Comparison of ENCODE assay signal across 12 mouse cellular contexts in genomic region chr7:115340155-115340554, GRCm38 (mm10).
DNase-seq lines count a peak whose midpoint lies in the region; ATAC-seq lines count a peak whose summit lies in the region.
"Had no signal": no experiment of that assay in that cellular context is flagged by ENCODE, and none has a peak within 500 bp of the region (broad histone marks: within the 10 kb centered on the region; RNA-seq: fewer than 3 reads in every experiment).

No protein-coding gene starts in this region.

- peak; percentile 89 for DNase-seq in heart, adult 11 months
- DNase-seq in heart, embryonic 10.5 days (ENCODE audit: low spot score), result no peak
- peak; percentile 46 to 59 for DNase-seq in right cerebral cortex, postnatal 10 days (ENCODE audit: low spot score in 2 of 2)
- DNase-seq in right cerebral cortex, adult 18-20 months, result no peak
- DNase-seq in heart, adult 9 months (ENCODE audit: low spot score in 2 of 2), result peak; percentile 5 to 8
- DNase-seq in retina, postnatal 1 day, result no peak
- no peak for DNase-seq in limb, embryonic 10.5 days (ENCODE audit: low spot score)
- DNase-seq: gastrocnemius, postnatal 14 days; lung, embryonic 14.5 days had no signal

- no peak for ATAC-seq in kidney, embryonic 16.5 days (ENCODE audit: low FRiP score, low TSS enrichment)

- no peaks in the 10 kb centered on the region for H3K4me1 ChIP-seq in heart, embryonic 10.5 days
- no peaks in the 10 kb centered on the region for H3K4me1 ChIP-seq in kidney, embryonic 16.5 days (ENCODE audit: insufficient read depth, low read length)
- no peaks in the 10 kb centered on the region for H3K4me1 ChIP-seq in limb, embryonic 10.5 days

- no peak overlapping the region for H3K4me3 ChIP-seq in heart, embryonic 10.5 days
- no peak overlapping the region for H3K4me3 ChIP-seq in kidney, embryonic 16.5 days (ENCODE audit: low read length)
- no peak overlapping the region for H3K4me3 ChIP-seq in limb, embryonic 10.5 days

- H3K36me3 ChIP-seq in heart, embryonic 10.5 days, result no peaks in the 10 kb centered on the region
- H3K36me3 ChIP-seq in kidney, embryonic 16.5 days (ENCODE audit: insufficient read depth, low read length), result no peaks in the 10 kb centered on the region
- H3K36me3 ChIP-seq in limb, embryonic 10.5 days, result no peaks in the 10 kb centered on the region

- no peak overlapping the region for H3K27ac ChIP-seq in heart, embryonic 10.5 days
- H3K27ac ChIP-seq in kidney, embryonic 16.5 days (ENCODE audit: low read length), result no peak overlapping the region
- H3K27ac ChIP-seq in limb, embryonic 10.5 days, result no peak overlapping the region
- H3K27ac ChIP-seq: hindbrain, embryonic 14.5 days; kidney, postnatal 0 days had no signal

- H3K4me2 ChIP-seq in kidney, embryonic 16.5 days (replicated peaks; ENCODE audit: low read depth, low read length), result no peak overlapping the region
- H3K4me2 ChIP-seq: hindbrain, embryonic 14.5 days; lung, embryonic 14.5 days had no signal

- no peak overlapping the region for H3K9ac ChIP-seq in kidney, embryonic 16.5 days (replicated peaks; ENCODE audit: low read length)
- H3K9ac ChIP-seq: hindbrain, embryonic 14.5 days; lung, embryonic 14.5 days had no signal

- H3K9me3 ChIP-seq in heart, embryonic 10.5 days, result peaks cover 4% of the 10 kb centered on the region; the same call in 1 of the 2 replicates
- H3K9me3 ChIP-seq in kidney, embryonic 16.5 days (ENCODE audit: low read length), result 0 out of 2 replicates have a peak, but pooled peaks cover 4% of the 10 kb centered on the region
- H3K9me3 ChIP-seq in limb, embryonic 10.5 days (replicated peaks), result no peaks in the 10 kb centered on the region

- WGBS in heart, embryonic 10.5 days, result 77% methylated on average over 7 of the region's 7 CpGs
- 71% methylated on average over 7 of the region's 7 CpGs for WGBS in kidney, embryonic 16.5 days
- 85% methylated on average over 7 of the region's 7 CpGs for WGBS in limb, embryonic 10.5 days

- H3K27me3 ChIP-seq in heart, embryonic 10.5 days (ENCODE audit: insufficient read depth, poor library complexity, severe bottlenecking), result no peaks in the 10 kb centered on the region
- H3K27me3 ChIP-seq in kidney, embryonic 16.5 days (ENCODE audit: insufficient read depth, low read length), result no peaks in the 10 kb centered on the region
- no peaks in the 10 kb centered on the region for H3K27me3 ChIP-seq in limb, embryonic 10.5 days (ENCODE audit: low read depth, poor library complexity, severe bottlenecking)

Comparison
In these comparisons a context has a peak if more than half of its experiments do, and no peak if none do; other contexts are left out.
1. DNase-seq: peak in heart, adult 11 months (single experiment), right cerebral cortex, postnatal 10 days (2 of 2) and heart, adult 9 months (2 of 2); none in heart, embryonic 10.5 days (single experiment), right cerebral cortex, adult 18-20 months (single experiment), retina, postnatal 1 day (single experiment) and limb, embryonic 10.5 days (single experiment).